Mouse (Mus musculus): Measurements from ENCODE around the gene Tvp23b. TPM values are rescaled to one million over a fixed set of nuclear protein-coding genes. Genes with fewer than 3 reads are reported as not detected.
A peak's percentile ranks its signal among the peaks of the same experiment; 100 is the strongest.

Tvp23b gene
- 29.1 and 29.4 TPM in 2 replicates for polyA plus RNA-seq (2015; fragmentation: Nextera tagmentation; extraction: Ambion mirVana)

- ATAC-seq (peak; percentile 98), DNase-seq (peak; percentile 100)
- peak within 1 kb of the TSS; percentile 71 for H3K4me3 ChIP-seq (ENCODE audit: low read depth, low read length)
- H3K36me3 ChIP-seq (replicated peaks; ENCODE audit: insufficient read depth, low read length) = no peaks in the 10 kb centered on the region
- peak within 1 kb of the TSS; percentile 77 for H3K9ac ChIP-seq (replicated peaks)
- TF ChIP-seq EP300 (IDR thresholded peaks at IDR 0.05; ENCODE audit: low read depth) (no peak), CTCF (IDR thresholded peaks at IDR 0.05; ENCODE audit: low read depth) (no peak; the same call in 1 of the 2 replicates)
- WGBS (ENCODE audit: insufficient replicate concordance) = 2% methylated on average over 55 of the region's 55 CpGs
- H3K4me2 ChIP-seq (ENCODE audit: low read depth, low read length) = peak within 1 kb of the TSS; percentile 83
- H3K9me3 ChIP-seq (ENCODE audit: low read length) = no peaks in the 10 kb centered on the region
- H3K27me3 ChIP-seq (ENCODE audit: insufficient read depth, low read length) = no peaks in the 10 kb centered on the region
- H3K4me1 ChIP-seq (ENCODE audit: insufficient read depth) = 0 out of 2 replicates have a peak, but pooled peaks cover 4% of the 10 kb centered on the region
- H3K27ac ChIP-seq (ENCODE audit: low read depth) = peak within 1 kb of the TSS; percentile 86
These were observed at the start of gene Tvp23b for GRCm38 (mm10) chr11:62879220-62880048. Gene Tvp23b, plus strand, starts transcription at chr11:62879455.

- ATAC-seq (no peak), DNase-seq (no peak)
- no peaks in the 10 kb centered on the region for H3K36me3 ChIP-seq (replicated peaks; ENCODE audit: insufficient read depth, low read length)
- no peak overlapping the region for H3K27ac ChIP-seq (ENCODE audit: low read depth)
- H3K4me3 ChIP-seq (ENCODE audit: low read depth, low read length) = no peak overlapping the region
- H3K9ac ChIP-seq (replicated peaks) = no peak overlapping the region
- TF ChIP-seq CTCF (IDR thresholded peaks at IDR 0.05; ENCODE audit: low read depth) (no peak), EP300 (IDR thresholded peaks at IDR 0.05; ENCODE audit: low read depth) (no peak)
- no peak overlapping the region for H3K4me2 ChIP-seq (ENCODE audit: low read depth, low read length)
- 72% methylated on average over 2 of the region's 2 CpGs for WGBS (ENCODE audit: insufficient replicate concordance)
- H3K27me3 ChIP-seq (ENCODE audit: insufficient read depth, low read length) = no peaks in the 10 kb centered on the region
- H3K4me1 ChIP-seq (ENCODE audit: insufficient read depth) = no peaks in the 10 kb centered on the region
- H3K9me3 ChIP-seq (ENCODE audit: low read length) = no peaks in the 10 kb centered on the region
These were observed 48.9 kb upstream of the Tvp23b start for GRCm38 (mm10) chr11:62830387-62830786.

DNA sequence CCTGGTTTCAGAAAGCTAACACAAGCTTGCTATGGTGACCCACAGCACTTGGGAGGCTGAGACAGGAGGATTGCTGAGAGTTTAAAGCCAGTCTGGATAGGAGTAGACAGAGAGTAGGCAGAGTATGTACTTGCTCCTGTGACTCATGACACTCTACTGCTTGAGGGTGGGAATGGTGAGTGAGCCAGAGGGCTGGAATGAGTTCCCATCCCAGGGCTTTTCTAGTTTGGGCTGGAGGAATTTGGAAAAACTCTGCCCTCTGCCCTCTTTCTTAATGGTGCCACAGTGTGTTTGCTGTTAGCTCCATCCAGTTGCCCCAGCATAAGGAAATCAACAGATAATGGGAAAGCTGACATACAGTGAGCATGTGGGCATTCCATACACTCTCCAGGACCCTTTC, 47.3 kb upstream of the Tvp23b start:
- Histone ChIP-seq H3K27ac (ENCODE audit: low read depth) (no peak overlapping the region), H3K27me3 (ENCODE audit: insufficient read depth, low read length) (no peaks in the 10 kb centered on the region), H3K9me3 (ENCODE audit: low read length) (no peaks in the 10 kb centered on the region), H3K4me3 (ENCODE audit: low read depth, low read length) (no peak overlapping the region), H3K4me1 (ENCODE audit: insufficient read depth) (no peaks in the 10 kb centered on the region), H3K36me3 (replicated peaks; ENCODE audit: insufficient read depth, low read length) (no peaks in the 10 kb centered on the region), H3K4me2 (ENCODE audit: low read depth, low read length) (no peak overlapping the region), H3K9ac (replicated peaks) (no peak overlapping the region)
- TF ChIP-seq CTCF (IDR thresholded peaks at IDR 0.05; ENCODE audit: low read depth) = no peak
- no peak for TF ChIP-seq EP300 (IDR thresholded peaks at IDR 0.05; ENCODE audit: low read depth)
- DNase-seq (no peak), ATAC-seq (no peak)

DNA sequence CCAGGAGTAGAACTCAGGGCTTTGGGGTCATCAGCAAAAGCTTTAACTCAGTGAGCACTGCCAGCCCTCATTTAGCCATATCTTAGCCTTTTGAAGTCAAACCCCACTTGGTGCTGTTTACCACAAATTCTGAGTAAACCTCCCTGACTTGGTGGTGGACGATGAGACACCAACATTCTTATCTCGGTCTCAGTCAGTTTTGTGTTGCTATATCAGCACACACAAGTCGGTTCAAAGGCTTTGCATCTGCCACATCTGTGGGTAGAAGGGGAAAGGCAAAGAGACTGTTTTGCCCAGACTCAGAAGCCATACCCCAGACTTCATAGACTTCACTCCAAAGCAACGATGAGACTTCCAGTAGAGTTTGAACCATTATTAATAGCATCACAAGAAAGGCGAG, 34.7 kb upstream of the Tvp23b start:
- Histone ChIP-seq H3K4me2 (ENCODE audit: low read depth, low read length) (no peak overlapping the region), H3K27me3 (ENCODE audit: insufficient read depth, low read length) (no peaks in the 10 kb centered on the region), H3K4me1 (ENCODE audit: insufficient read depth) (peaks cover 8% of the 10 kb centered on the region), H3K9me3 (ENCODE audit: low read length) (no peaks in the 10 kb centered on the region), H3K4me3 (ENCODE audit: low read depth, low read length) (no peak overlapping the region), H3K27ac (ENCODE audit: low read depth) (no peak overlapping the region), H3K9ac (replicated peaks) (no peak overlapping the region), H3K36me3 (replicated peaks; ENCODE audit: insufficient read depth, low read length) (no peaks in the 10 kb centered on the region)
- 50% methylated on average over 5 of the region's 5 CpGs for WGBS (ENCODE audit: insufficient replicate concordance)
- no peak for TF ChIP-seq CTCF (IDR thresholded peaks at IDR 0.05; ENCODE audit: low read depth)
- TF ChIP-seq EP300 (IDR thresholded peaks at IDR 0.05; ENCODE audit: low read depth) = no peak
- ATAC-seq = no peak
- DNase-seq = no peak

GRCm38 (mm10) chr11:62845730-62846129, 33.5 kb upstream of the Tvp23b start:
- H3K9ac ChIP-seq (replicated peaks) = no peak overlapping the region
- H3K4me2 ChIP-seq (ENCODE audit: low read depth, low read length) = no peak overlapping the region
- peaks cover 8% of the 10 kb centered on the region for H3K4me1 ChIP-seq (ENCODE audit: insufficient read depth)
- no peak overlapping the region for H3K4me3 ChIP-seq (ENCODE audit: low read depth, low read length)
- 53% methylated on average over 3 of the region's 3 CpGs for WGBS (ENCODE audit: insufficient replicate concordance)
- no peaks in the 10 kb centered on the region for H3K9me3 ChIP-seq (ENCODE audit: low read length)
- H3K27ac ChIP-seq (ENCODE audit: low read depth) = no peak overlapping the region
- no peaks in the 10 kb centered on the region for H3K36me3 ChIP-seq (replicated peaks; ENCODE audit: insufficient read depth, low read length)
- TF ChIP-seq EP300 (IDR thresholded peaks at IDR 0.05; ENCODE audit: low read depth) (no peak), CTCF (IDR thresholded peaks at IDR 0.05; ENCODE audit: low read depth) (no peak)
- ATAC-seq (no peak), DNase-seq (no peak)
- H3K27me3 ChIP-seq (ENCODE audit: insufficient read depth, low read length) = no peaks in the 10 kb centered on the region

DNA sequence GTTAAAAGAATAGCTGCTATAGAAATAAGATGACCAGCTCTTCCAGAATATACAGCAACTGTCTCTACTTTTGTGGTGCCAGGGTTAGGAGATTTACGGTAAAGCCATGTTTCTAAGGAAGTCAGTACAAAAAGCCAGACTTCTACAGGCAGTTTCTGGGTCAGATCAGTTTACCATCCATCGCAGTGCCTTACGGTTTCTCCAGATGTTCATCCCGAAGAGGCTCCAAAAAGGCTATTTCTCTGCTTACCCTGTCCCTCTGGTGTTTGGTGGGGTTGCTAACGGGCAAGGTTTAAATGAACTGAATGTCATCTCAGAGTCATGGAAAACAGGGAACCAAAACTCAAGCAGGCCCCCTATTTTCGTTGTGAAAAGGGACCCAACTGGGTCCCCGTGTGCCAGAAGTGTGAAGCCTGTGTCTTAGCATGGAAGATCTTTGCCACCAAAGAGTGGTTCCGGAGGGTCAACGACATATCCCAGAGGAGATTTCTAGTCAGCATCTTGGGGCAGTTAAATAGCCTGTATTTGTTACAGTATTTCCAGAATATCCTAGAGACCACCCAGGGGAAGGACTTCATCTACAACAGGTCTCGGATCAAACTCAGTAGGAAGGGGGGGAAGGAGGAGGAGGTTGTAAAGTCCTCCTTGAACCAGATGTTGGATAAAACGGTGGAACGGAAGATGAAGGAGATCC, 32.1 kb upstream of the Tvp23b start, which contains the start of gene Fbxw10:
TSS of gene Fbxw10 (plus strand) at position 109 of the 694 bp plus-strand sequence.
- 0 out of 2 replicates have a peak within 1 kb of the TSS, but pooled peaks have one; percentile 7 for H3K9ac ChIP-seq (replicated peaks)
- no peak within 1 kb of the TSS for H3K27ac ChIP-seq (ENCODE audit: low read depth)
- H3K4me1 ChIP-seq (ENCODE audit: insufficient read depth) = peaks cover 8% of the 10 kb centered on the region
- no peak within 1 kb of the TSS for H3K4me3 ChIP-seq (ENCODE audit: low read depth, low read length)
- no peaks in the 10 kb centered on the region for H3K9me3 ChIP-seq (ENCODE audit: low read length)
- H3K36me3 ChIP-seq (replicated peaks; ENCODE audit: insufficient read depth, low read length) = no peaks in the 10 kb centered on the region
- no peak for DNase-seq
- 33% methylated on average over 12 of the region's 12 CpGs for WGBS (ENCODE audit: insufficient replicate concordance)
- no peaks in the 10 kb centered on the region for H3K27me3 ChIP-seq (ENCODE audit: insufficient read depth, low read length)
- ATAC-seq = no peak
- H3K4me2 ChIP-seq (ENCODE audit: low read depth, low read length) = peak within 1 kb of the TSS; percentile 60
- TF ChIP-seq CTCF (IDR thresholded peaks at IDR 0.05; ENCODE audit: low read depth) (no peak), EP300 (IDR thresholded peaks at IDR 0.05; ENCODE audit: low read depth) (no peak)

Measured in liver, postnatal 0 days (tissue).